Mouse (Mus musculus): ENCODE measurements around the gene Ncbp2.

- no peak for TF ChIP-seq CTCF (IDR thresholded peaks at IDR 0.05; ENCODE audit: control insufficient read depth, insufficient read depth, insufficient replicate concordance, low read depth, low read length)
- TF ChIP-seq POLR2A (IDR thresholded peaks at IDR 0.05; ENCODE audit: control insufficient read depth, low read depth, low read length): no peak
Measured at GRCm38 (mm10) chr16:31980946-31981345, 32.6 kb downstream of the Ncbp2 start.

All from testis, adult 2 months (tissue).